Mouse (Mus musculus): ENCODE data around the gene Cemip2. TPM values are rescaled to one million over a fixed set of nuclear protein-coding genes. Genes with fewer than 3 reads are reported as not detected.

Cemip2 gene
- polyA plus RNA-seq (2015; fragmentation: Nextera tagmentation; extraction: Ambion mirVana): 30.8 and 33.0 TPM in 2 replicates

- Histone ChIP-seq H3K36me3 (no peaks in the 10 kb centered on the region), H3K27me3 (no peaks in the 10 kb centered on the region), H3K4me1 (peaks cover 44% of the 10 kb centered on the region), H3K27ac (replicated peaks) (peak within 1 kb of the TSS; percentile 92), H3K9me3 (replicated peaks) (no peaks in the 10 kb centered on the region), H3K9ac (peak within 1 kb of the TSS; percentile 71), H3K4me2 (replicated peaks) (peak within 1 kb of the TSS; percentile 59), H3K4me3 (replicated peaks) (peak within 1 kb of the TSS; percentile 88)
- WGBS: under 1% methylated on average over 68 of the region's 75 CpGs
- ATAC-seq (ENCODE audit: insufficient number of reproducible peaks, low FRiP score, low TSS enrichment, low read depth): peak; percentile 94
Observed at GRCm38 (mm10) chr19:21778147-21778917, at the start of gene Cemip2. TSS of gene Cemip2 (plus strand) at chr19:21778342.

GRCm38 (mm10) chr19:21728342-21728741 lies 49.8 kb upstream of the Cemip2 start:
- H3K9me3 ChIP-seq (replicated peaks): no peaks in the 10 kb centered on the region
- no peaks in the 10 kb centered on the region for H3K27me3 ChIP-seq
- no peak overlapping the region for H3K4me2 ChIP-seq (replicated peaks)
- 90% methylated on average over 6 of the region's 6 CpGs for WGBS
- H3K36me3 ChIP-seq: no peaks in the 10 kb centered on the region
- ATAC-seq (ENCODE audit: insufficient number of reproducible peaks, low FRiP score, low TSS enrichment, low read depth): no peak
- no peak overlapping the region for H3K4me3 ChIP-seq (replicated peaks)
- no peaks in the 10 kb centered on the region for H3K4me1 ChIP-seq
- H3K27ac ChIP-seq (replicated peaks): no peak overlapping the region
- H3K9ac ChIP-seq: no peak overlapping the region

DNA sequence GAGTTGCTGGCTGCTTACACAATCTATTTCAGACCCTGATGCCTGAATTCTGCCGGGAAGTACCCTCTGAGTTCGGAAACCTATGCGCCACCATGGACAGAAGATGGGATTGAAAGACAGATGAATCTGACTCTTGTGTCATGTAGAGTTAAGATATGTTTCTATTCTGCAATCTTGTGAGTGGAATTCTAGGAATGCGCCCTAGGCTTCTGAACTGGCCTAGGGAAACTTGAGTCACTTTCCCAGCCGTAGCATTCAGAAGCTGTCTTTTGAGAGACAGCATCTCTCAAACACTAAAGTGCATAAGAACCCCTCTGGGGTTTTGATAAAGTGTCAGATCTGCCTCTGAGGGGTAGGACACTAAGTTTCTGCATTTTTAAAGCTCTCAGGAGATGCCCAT lies 46.3 kb upstream of the Cemip2 start:
- 67% methylated on average over 5 of the region's 5 CpGs for WGBS
- H3K4me3 ChIP-seq (replicated peaks): no peak overlapping the region

GRCm38 (mm10) chr19:21733176-21733575 lies 45.0 kb upstream of the Cemip2 start:
- Histone ChIP-seq H3K9me3 (replicated peaks) (no peaks in the 10 kb centered on the region), H3K27ac (replicated peaks) (no peak overlapping the region), H3K27me3 (no peaks in the 10 kb centered on the region), H3K4me1 (peaks cover 5% of the 10 kb centered on the region; the same call in 1 of the 2 replicates), H3K9ac (no peak overlapping the region), H3K4me2 (replicated peaks) (no peak overlapping the region), H3K4me3 (replicated peaks) (no peak overlapping the region), H3K36me3 (no peaks in the 10 kb centered on the region)
- no peak for ATAC-seq (ENCODE audit: insufficient number of reproducible peaks, low FRiP score, low TSS enrichment, low read depth)
- 81% methylated on average over 2 of the region's 2 CpGs for WGBS

More for the DNA sequence above, 46.3 kb upstream of the Cemip2 start:
- H3K9me3 ChIP-seq (replicated peaks): no peaks in the 10 kb centered on the region
- H3K27ac ChIP-seq (replicated peaks): no peak overlapping the region
- no peaks in the 10 kb centered on the region for H3K4me1 ChIP-seq
- H3K27me3 ChIP-seq: no peaks in the 10 kb centered on the region
- H3K9ac ChIP-seq: no peak overlapping the region
- no peak for ATAC-seq (ENCODE audit: insufficient number of reproducible peaks, low FRiP score, low TSS enrichment, low read depth)
- H3K36me3 ChIP-seq: no peaks in the 10 kb centered on the region
- H3K4me2 ChIP-seq (replicated peaks): no peak overlapping the region

GRCm38 (mm10) chr19:21734112-21734511 lies 44.0 kb upstream of the Cemip2 start:
- no peaks in the 10 kb centered on the region for H3K36me3 ChIP-seq
- no peaks in the 10 kb centered on the region for H3K27me3 ChIP-seq
- H3K4me1 ChIP-seq: peaks cover 10% of the 10 kb centered on the region; the same call in 1 of the 2 replicates
- H3K27ac ChIP-seq (replicated peaks): no peak overlapping the region
- no peak overlapping the region for H3K9ac ChIP-seq
- H3K4me2 ChIP-seq (replicated peaks): no peak overlapping the region
- ATAC-seq (ENCODE audit: insufficient number of reproducible peaks, low FRiP score, low TSS enrichment, low read depth): no peak
- H3K4me3 ChIP-seq (replicated peaks): no peak overlapping the region
- no peaks in the 10 kb centered on the region for H3K9me3 ChIP-seq (replicated peaks)
- WGBS: 38% methylated on average over 5 of the region's 5 CpGs

DNA sequence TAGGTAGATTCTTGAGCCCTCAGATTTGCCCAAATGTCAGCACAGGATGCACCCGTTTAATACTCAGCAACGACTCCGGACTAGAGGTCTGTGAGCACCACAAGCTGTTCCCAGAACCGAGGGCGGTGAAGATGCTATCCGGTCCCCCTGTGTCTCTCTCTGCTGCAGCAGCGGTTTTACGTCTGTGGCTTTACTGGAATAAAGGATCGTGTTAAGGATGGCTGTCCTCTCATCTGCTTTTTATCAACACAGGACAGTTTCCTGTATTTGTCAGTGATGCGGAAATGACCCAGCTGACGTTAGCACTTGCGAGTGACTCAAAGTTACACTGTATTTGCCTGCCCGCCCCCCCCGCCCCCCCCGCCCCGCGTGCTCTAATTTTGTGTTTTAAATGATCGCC lies 40.7 kb upstream of the Cemip2 start:
- no peaks in the 10 kb centered on the region for H3K36me3 ChIP-seq
- ATAC-seq (ENCODE audit: insufficient number of reproducible peaks, low FRiP score, low TSS enrichment, low read depth): no peak
- H3K4me3 ChIP-seq (replicated peaks): no peak overlapping the region
- H3K4me1 ChIP-seq: peaks cover 10% of the 10 kb centered on the region; the same call in 1 of the 2 replicates
- no peaks in the 10 kb centered on the region for H3K9me3 ChIP-seq (replicated peaks)
- H3K4me2 ChIP-seq (replicated peaks): no peak overlapping the region
- peak overlapping the region; percentile 61; the same call in 1 of the 2 replicates for H3K27ac ChIP-seq (replicated peaks)
- H3K27me3 ChIP-seq: no peaks in the 10 kb centered on the region
- no peak overlapping the region for H3K9ac ChIP-seq
- 56% methylated on average over 18 of the region's 18 CpGs for WGBS

DNA sequence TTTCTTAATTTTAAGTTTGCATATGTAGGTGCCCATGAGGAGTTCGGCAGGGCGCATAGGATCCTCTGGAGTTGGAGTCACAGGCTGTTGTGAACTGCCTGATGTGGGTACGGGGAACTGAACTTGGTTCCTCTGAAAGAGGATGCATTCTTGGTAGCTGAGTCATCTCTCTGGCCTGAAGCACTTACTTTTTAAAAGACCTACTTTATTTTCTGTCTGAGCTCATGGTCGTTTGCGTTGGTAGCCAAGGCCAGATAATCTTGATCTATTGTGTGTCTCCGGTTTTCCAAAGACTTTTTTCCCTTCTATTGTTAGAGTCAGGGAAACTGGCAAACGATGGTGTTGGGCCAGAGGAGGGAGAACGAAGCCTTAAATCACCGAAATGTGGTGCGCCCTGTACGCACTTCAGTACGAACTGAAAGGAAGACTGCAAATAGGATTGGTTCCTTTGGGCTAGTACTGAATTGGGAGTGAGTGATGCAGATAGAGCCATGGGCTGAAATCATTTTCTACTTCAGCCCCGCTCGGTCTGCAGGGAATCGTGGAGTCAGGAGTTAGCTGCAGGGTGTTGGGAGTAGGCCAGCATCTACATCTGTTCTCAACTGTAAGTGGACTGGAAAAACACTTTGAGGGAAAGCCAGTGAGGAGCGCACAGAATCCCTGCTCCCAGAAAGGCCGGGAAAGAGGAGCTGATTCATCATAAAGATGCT lies 40.1 kb upstream of the Cemip2 start:
- no peaks in the 10 kb centered on the region for H3K9me3 ChIP-seq (replicated peaks)
- peaks cover 10% of the 10 kb centered on the region; the same call in 1 of the 2 replicates for H3K4me1 ChIP-seq
- no peaks in the 10 kb centered on the region for H3K36me3 ChIP-seq
- H3K27me3 ChIP-seq: no peaks in the 10 kb centered on the region
- H3K27ac ChIP-seq (replicated peaks): peak overlapping the region; percentile 61
- H3K4me2 ChIP-seq (replicated peaks): no peak overlapping the region; the same call in 1 of the 2 replicates
- no peak overlapping the region for H3K4me3 ChIP-seq (replicated peaks)
- no peak overlapping the region for H3K9ac ChIP-seq
- WGBS: 43% methylated on average over 17 of the region's 17 CpGs
- ATAC-seq (ENCODE audit: insufficient number of reproducible peaks, low FRiP score, low TSS enrichment, low read depth): peak; percentile 73

GRCm38 (mm10) chr19:21738591-21739280 lies 39.4 kb upstream of the Cemip2 start:
- WGBS: 74% methylated on average over 18 of the region's 18 CpGs
- H3K4me2 ChIP-seq (replicated peaks): no peak overlapping the region

GRCm38 (mm10) chr19:21742138-21742537 lies 36.0 kb upstream of the Cemip2 start:
- no peak overlapping the region for H3K4me2 ChIP-seq (replicated peaks)
- H3K4me1 ChIP-seq: peaks cover 10% of the 10 kb centered on the region; the same call in 1 of the 2 replicates
- no peak overlapping the region for H3K9ac ChIP-seq
- H3K4me3 ChIP-seq (replicated peaks): no peak overlapping the region
- no peak; the same call in 1 of the 2 replicates for ATAC-seq (ENCODE audit: insufficient number of reproducible peaks, low FRiP score, low TSS enrichment, low read depth)
- H3K36me3 ChIP-seq: no peaks in the 10 kb centered on the region
- no peaks in the 10 kb centered on the region for H3K27me3 ChIP-seq
- 86% methylated on average over 12 of the region's 12 CpGs for WGBS
- H3K27ac ChIP-seq (replicated peaks): no peak overlapping the region
- H3K9me3 ChIP-seq (replicated peaks): no peaks in the 10 kb centered on the region

More at GRCm38 (mm10) chr19:21738591-21739280, 39.4 kb upstream of the Cemip2 start:
- Histone ChIP-seq H3K4me1 (peaks cover 10% of the 10 kb centered on the region; the same call in 1 of the 2 replicates), H3K27me3 (no peaks in the 10 kb centered on the region), H3K27ac (replicated peaks) (peak overlapping the region; percentile 61), H3K9me3 (replicated peaks) (no peaks in the 10 kb centered on the region), H3K36me3 (no peaks in the 10 kb centered on the region), H3K4me3 (replicated peaks) (no peak overlapping the region), H3K9ac (no peak overlapping the region)
- no peak for ATAC-seq (ENCODE audit: insufficient number of reproducible peaks, low FRiP score, low TSS enrichment, low read depth)

- Histone ChIP-seq H3K27me3 (no peaks in the 10 kb centered on the region), H3K4me1 (no peaks in the 10 kb centered on the region), H3K36me3 (no peaks in the 10 kb centered on the region), H3K27ac (replicated peaks) (no peak overlapping the region), H3K4me2 (replicated peaks) (no peak overlapping the region), H3K4me3 (replicated peaks) (no peak overlapping the region), H3K9ac (no peak overlapping the region), H3K9me3 (replicated peaks) (no peaks in the 10 kb centered on the region)
- no peak for ATAC-seq (ENCODE audit: insufficient number of reproducible peaks, low FRiP score, low TSS enrichment, low read depth)
- 93% methylated on average over 2 of the region's 2 CpGs for WGBS
Observed at GRCm38 (mm10) chr19:21745586-21745985, 32.6 kb upstream of the Cemip2 start.

DNA sequence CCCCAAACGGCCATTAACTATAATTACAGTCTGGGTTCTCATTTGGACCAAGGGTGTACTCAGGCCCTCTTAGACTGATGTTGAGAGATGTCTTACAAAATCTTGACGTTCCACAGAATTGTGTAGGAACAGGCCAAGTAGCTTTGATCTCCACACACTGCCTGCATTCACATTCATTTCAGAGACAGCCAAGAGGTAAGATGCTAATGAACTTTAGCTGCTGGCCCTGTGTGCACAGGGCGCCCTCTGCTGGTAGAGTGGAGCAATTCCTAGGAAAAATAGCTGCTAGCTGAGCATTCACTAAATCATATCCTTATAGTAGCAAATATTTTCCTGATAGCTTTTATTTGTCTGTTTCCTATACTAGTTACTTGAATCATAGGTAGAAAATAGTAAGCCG lies 30.8 kb upstream of the Cemip2 start:
- ATAC-seq (ENCODE audit: insufficient number of reproducible peaks, low FRiP score, low TSS enrichment, low read depth): no peak
- WGBS: 20% methylated on average over 4 of the region's 4 CpGs
- H3K9me3 ChIP-seq (replicated peaks): no peaks in the 10 kb centered on the region

More for the DNA sequence above, 30.8 kb upstream of the Cemip2 start:
- Histone ChIP-seq H3K27ac (replicated peaks) (no peak overlapping the region), H3K4me2 (replicated peaks) (no peak overlapping the region), H3K4me1 (no peaks in the 10 kb centered on the region), H3K27me3 (no peaks in the 10 kb centered on the region), H3K9ac (no peak overlapping the region), H3K36me3 (no peaks in the 10 kb centered on the region), H3K4me3 (replicated peaks) (no peak overlapping the region)
